19 mouse cellular contexts compared by ENCODE assay signal in genomic region chr5:136805019-136805418, GRCm38 (mm10).
A peak's percentile ranks its signal among the peaks of the same experiment; 100 is the strongest.
DNase-seq lines count a peak whose midpoint lies in the region; ATAC-seq and TF ChIP-seq lines count a peak whose summit lies in the region.
"Had no signal": no experiment of that assay in that cellular context is flagged by ENCODE, and none has a peak within 500 bp of the region (broad histone marks: within the 10 kb centered on the region; RNA-seq: fewer than 3 reads in every experiment).

No protein-coding gene starts in this region.

- no peak for DNase-seq in hindbrain, embryonic 10.5 days (ENCODE audit: low spot score)
- DNase-seq in kidney, postnatal 4 days, result peak; percentile 41 to 42
- no peak for DNase-seq in kidney, adult 2 months
- no peak for DNase-seq in neural tube, embryonic 10.5 days (ENCODE audit: extremely low spot score, low spot score)
- no peak for DNase-seq in urinary bladder, adult 18-20 months (ENCODE audit: low spot score in 2 of 2)
- DNase-seq: adrenal gland, postnatal 25 days; B cell, adult 2 months; cerebellum, adult 18-20 months; cerebellum, postnatal 36 days; gastrocnemius, postnatal 36 days; left cerebral cortex, postnatal 4 days; retina, postnatal 1 day; thymus, postnatal 14 days had no signal

- TF ChIP-seq CTCF in kidney, adult 2 months (conservative IDR thresholded peaks at IDR 0.05; ENCODE audit: insufficient read depth, insufficient read length, low read depth, low read length), result no peak

- H3K4me3 ChIP-seq in hindbrain, embryonic 10.5 days, result no peak overlapping the region
- no peak overlapping the region for H3K4me3 ChIP-seq in hindbrain, embryonic 13.5 days
- no peak overlapping the region for H3K4me3 ChIP-seq in kidney, adult 2 months (ENCODE audit: insufficient read depth, low read depth, low read length)
- no peak overlapping the region for H3K4me3 ChIP-seq in embryonic facial prominence, embryonic 12.5 days
- H3K4me3 ChIP-seq in limb, embryonic 12.5 days (replicated peaks), result no peak overlapping the region
- H3K4me3 ChIP-seq: layer of hippocampus, adult 2 months; midbrain, embryonic 12.5 days had no signal

- no peak for TF ChIP-seq POLR2A in kidney, adult 2 months (IDR thresholded peaks at IDR 0.05; ENCODE audit: low read depth, low read length)

- H3K9ac ChIP-seq in hindbrain, embryonic 13.5 days, result no peak overlapping the region
- no peak overlapping the region for H3K9ac ChIP-seq in embryonic facial prominence, embryonic 12.5 days
- H3K9ac ChIP-seq in limb, embryonic 12.5 days (replicated peaks), result no peak overlapping the region
- H3K9ac ChIP-seq: midbrain, embryonic 12.5 days had no signal

- H3K9me3 ChIP-seq in hindbrain, embryonic 10.5 days, result no peaks in the 10 kb centered on the region
- H3K9me3 ChIP-seq in hindbrain, embryonic 13.5 days, result no peaks in the 10 kb centered on the region
- no peaks in the 10 kb centered on the region for H3K9me3 ChIP-seq in embryonic facial prominence, embryonic 12.5 days
- no peaks in the 10 kb centered on the region for H3K9me3 ChIP-seq in limb, embryonic 12.5 days
- H3K9me3 ChIP-seq: midbrain, embryonic 12.5 days had no signal

- peaks cover 2% of the 10 kb centered on the region; the same call in 1 of the 2 replicates for H3K27me3 ChIP-seq in hindbrain, embryonic 10.5 days (ENCODE audit: insufficient read depth, poor library complexity, severe bottlenecking)
- no peaks in the 10 kb centered on the region for H3K27me3 ChIP-seq in hindbrain, embryonic 13.5 days
- H3K27me3 ChIP-seq in kidney, adult 2 months (replicated peaks; ENCODE audit: control insufficient read depth, insufficient read depth, low read length), result no peaks in the 10 kb centered on the region
- no peaks in the 10 kb centered on the region for H3K27me3 ChIP-seq in embryonic facial prominence, embryonic 12.5 days
- H3K27me3 ChIP-seq in limb, embryonic 12.5 days, result no peaks in the 10 kb centered on the region

- no peak overlapping the region for H3K4me2 ChIP-seq in hindbrain, embryonic 13.5 days
- no peak overlapping the region for H3K4me2 ChIP-seq in embryonic facial prominence, embryonic 12.5 days (replicated peaks)
- H3K4me2 ChIP-seq in limb, embryonic 12.5 days, result no peak overlapping the region
- H3K4me2 ChIP-seq: midbrain, embryonic 12.5 days had no signal

- WGBS in hindbrain, embryonic 10.5 days, result 82% methylated on average over 6 of the region's 6 CpGs
- 76% methylated on average over 6 of the region's 6 CpGs for WGBS in hindbrain, embryonic 13.5 days
- WGBS in kidney, adult 2 months, result 78% methylated on average over 6 of the region's 6 CpGs
- 56% methylated on average over 6 of the region's 6 CpGs for WGBS in embryonic facial prominence, embryonic 12.5 days
- 65% methylated on average over 6 of the region's 6 CpGs for WGBS in limb, embryonic 12.5 days

- peak overlapping the region; percentile 66 for H3K27ac ChIP-seq in hindbrain, embryonic 10.5 days
- H3K27ac ChIP-seq in hindbrain, embryonic 13.5 days, result no peak overlapping the region
- no peak overlapping the region for H3K27ac ChIP-seq in kidney, adult 2 months (ENCODE audit: insufficient read depth, low read depth, low read length)
- peak overlapping the region; percentile 83 for H3K27ac ChIP-seq in embryonic facial prominence, embryonic 12.5 days
- H3K27ac ChIP-seq in limb, embryonic 12.5 days, result peak overlapping the region; percentile 81
- H3K27ac ChIP-seq: layer of hippocampus, adult 2 months; midbrain, embryonic 12.5 days had no signal

- H3K4me1 ChIP-seq in hindbrain, embryonic 10.5 days (replicated peaks), result peaks cover 39% of the 10 kb centered on the region
- H3K4me1 ChIP-seq in hindbrain, embryonic 13.5 days (replicated peaks), result peaks cover 15% of the 10 kb centered on the region
- H3K4me1 ChIP-seq in kidney, adult 2 months (ENCODE audit: control insufficient read depth, insufficient read depth, low read length), result no peaks in the 10 kb centered on the region
- peaks cover 58% of the 10 kb centered on the region for H3K4me1 ChIP-seq in embryonic facial prominence, embryonic 12.5 days
- peaks cover 69% of the 10 kb centered on the region for H3K4me1 ChIP-seq in limb, embryonic 12.5 days (replicated peaks)

- ATAC-seq in hindbrain, embryonic 13.5 days (ENCODE audit: low FRiP score), result no peak
- no peak for ATAC-seq in embryonic facial prominence, embryonic 12.5 days (ENCODE audit: insufficient number of reproducible peaks, insufficient read depth, low FRiP score, low TSS enrichment)
- no peak for ATAC-seq in limb, embryonic 12.5 days (ENCODE audit: insufficient number of reproducible peaks, insufficient read depth, low FRiP score, low TSS enrichment, low read depth)
- ATAC-seq: inflammation-experienced regulatory T-cells, adult 6 months had no signal

- H3K36me3 ChIP-seq in hindbrain, embryonic 10.5 days, result no peaks in the 10 kb centered on the region
- H3K36me3 ChIP-seq in hindbrain, embryonic 13.5 days, result no peaks in the 10 kb centered on the region
- H3K36me3 ChIP-seq in kidney, adult 2 months (ENCODE audit: control insufficient read depth, insufficient read depth, low read length), result no peaks in the 10 kb centered on the region
- H3K36me3 ChIP-seq in embryonic facial prominence, embryonic 12.5 days, result no peaks in the 10 kb centered on the region; the same call in 1 of the 2 replicates
- H3K36me3 ChIP-seq in limb, embryonic 12.5 days, result peaks cover 3% of the 10 kb centered on the region; the same call in 1 of the 2 replicates
- H3K36me3 ChIP-seq: midbrain, embryonic 12.5 days had no signal

Comparison
In these comparisons a context has a peak if more than half of its experiments do, and no peak if none do; other contexts are left out.
1. DNase-seq: peak in kidney, postnatal 4 days (2 of 2); none in hindbrain, embryonic 10.5 days (single experiment), kidney, adult 2 months (single experiment), neural tube, embryonic 10.5 days (single experiment) and urinary bladder, adult 18-20 months (0 of 2).
2. H3K27ac ChIP-seq: peak in hindbrain, embryonic 10.5 days (single experiment), embryonic facial prominence, embryonic 12.5 days (single experiment) and limb, embryonic 12.5 days (single experiment); none in hindbrain, embryonic 13.5 days (single experiment) and kidney, adult 2 months (single experiment).